10 mouse cellular contexts compared by ENCODE assay signal in genomic region chr15:80697564-80697963, GRCm38 (mm10). TPM values are rescaled to one million over a fixed set of nuclear protein-coding genes. Genes with fewer than 3 reads are reported as not detected.
A peak's percentile ranks its signal among the peaks of the same experiment; 100 is the strongest.
DNase-seq lines count a peak whose midpoint lies in the region; ATAC-seq and TF ChIP-seq lines count a peak whose summit lies in the region.
"Had no signal": no experiment of that assay in that cellular context is flagged by ENCODE, and none has a peak within 500 bp of the region (broad histone marks: within the 10 kb centered on the region; RNA-seq: fewer than 3 reads in every experiment).

No protein-coding gene starts in this region.

- H3K27ac ChIP-seq in kidney, embryonic 16.5 days (ENCODE audit: low read length) = peak overlapping the region; percentile 8; the same call in 1 of the 2 replicates
- H3K27ac ChIP-seq in bone marrow, adult 2 months (ENCODE audit: control insufficient read depth, insufficient read depth, low read depth, low read length, poor library complexity) = peak overlapping the region; percentile 5; the same call in 1 of the 2 replicates
- peak overlapping the region; percentile 29; the same call in 1 of the 2 replicates for H3K27ac ChIP-seq in limb, embryonic 13.5 days
- H3K27ac ChIP-seq: stomach, embryonic 15.5 days had no signal

- H3K4me3 ChIP-seq in kidney, embryonic 16.5 days (ENCODE audit: low read length) = no peak overlapping the region
- H3K4me3 ChIP-seq in bone marrow, adult 2 months (replicated peaks; ENCODE audit: control insufficient read depth, low read depth, low read length) = no peak overlapping the region
- H3K4me3 ChIP-seq in limb, embryonic 13.5 days = no peak overlapping the region
- H3K4me3 ChIP-seq: stomach, embryonic 15.5 days had no signal

- H3K9ac ChIP-seq in kidney, embryonic 16.5 days (replicated peaks; ENCODE audit: low read length) = no peak overlapping the region
- peak overlapping the region; percentile 27; the same call in 1 of the 2 replicates for H3K9ac ChIP-seq in limb, embryonic 13.5 days
- H3K9ac ChIP-seq: stomach, embryonic 15.5 days had no signal

- no peaks in the 10 kb centered on the region for H3K36me3 ChIP-seq in kidney, embryonic 16.5 days (ENCODE audit: insufficient read depth, low read length)
- no peaks in the 10 kb centered on the region for H3K36me3 ChIP-seq in limb, embryonic 13.5 days
- H3K36me3 ChIP-seq: stomach, embryonic 15.5 days had no signal

- H3K9me3 ChIP-seq in kidney, embryonic 16.5 days (ENCODE audit: low read length) = no peaks in the 10 kb centered on the region
- H3K9me3 ChIP-seq in limb, embryonic 13.5 days = no peaks in the 10 kb centered on the region
- H3K9me3 ChIP-seq: stomach, embryonic 15.5 days had no signal

- H3K4me1 ChIP-seq in kidney, embryonic 16.5 days (ENCODE audit: insufficient read depth, low read length) = peaks cover 3% of the 10 kb centered on the region; the same call in 1 of the 2 replicates
- peaks cover 4% of the 10 kb centered on the region for H3K4me1 ChIP-seq in bone marrow, adult 2 months (ENCODE audit: control insufficient read depth, insufficient read depth, low read length)
- H3K4me1 ChIP-seq in limb, embryonic 13.5 days = peaks cover 29% of the 10 kb centered on the region

- WGBS in kidney, embryonic 16.5 days = 14% methylated on average over 5 of the region's 5 CpGs
- WGBS in bone marrow, adult 2 months = 1% methylated on average over 5 of the region's 5 CpGs
- 16% methylated on average over 5 of the region's 5 CpGs for WGBS in limb, embryonic 13.5 days

- no peak for DNase-seq in kidney, postnatal 14 days
- peak; percentile 90 for DNase-seq in thymus, postnatal 0 days (ENCODE audit: low spot score)
- DNase-seq in cerebellum, adult 9-11 months = no peak
- DNase-seq in urinary bladder, postnatal 4 days (ENCODE audit: low spot score in 2 of 2) = no peak
- DNase-seq: kidney, adult 11 months; lung, postnatal 14 days had no signal

- no peak for TF ChIP-seq POLR2A in bone marrow, adult 2 months (IDR thresholded peaks at IDR 0.05; ENCODE audit: borderline replicate concordance, control insufficient read depth, low read depth, low read length)

- H3K4me2 ChIP-seq in kidney, embryonic 16.5 days (replicated peaks; ENCODE audit: low read depth, low read length) = no peak overlapping the region
- no peak overlapping the region for H3K4me2 ChIP-seq in limb, embryonic 13.5 days (replicated peaks)
- H3K4me2 ChIP-seq: stomach, embryonic 15.5 days had no signal

- ATAC-seq in kidney, embryonic 16.5 days (ENCODE audit: low FRiP score, low TSS enrichment) = peak; percentile 60; the same call in 1 of the 2 replicates
- 0 out of 2 replicates have a peak, but pooled peaks have one; percentile 60 for ATAC-seq in limb, embryonic 13.5 days (ENCODE audit: low FRiP score, low read depth)

- no peaks in the 10 kb centered on the region for H3K27me3 ChIP-seq in kidney, embryonic 16.5 days (ENCODE audit: insufficient read depth, low read length)
- H3K27me3 ChIP-seq in limb, embryonic 13.5 days = 0 out of 2 replicates have a peak, but pooled peaks cover 3% of the 10 kb centered on the region
- H3K27me3 ChIP-seq: stomach, embryonic 15.5 days had no signal

- no peak for TF ChIP-seq CTCF in bone marrow, adult 2 months (IDR thresholded peaks at IDR 0.05; ENCODE audit: control insufficient read depth, insufficient read depth, low read length)

RNA-seq across cellular contexts. Expression of gene Tnrc6b, which starts 13.5 kb away (rescaled TPM):
- polyA plus RNA-seq in kidney, embryonic 16.5 days (2015; fragmentation: Nextera tagmentation; extraction: Ambion mirVana) = 27.4 and 33.9 TPM in 2 replicates
- 29.2 and 65.3 TPM in 2 replicates for polyA plus RNA-seq in bone marrow, adult 2 months (2011; ENCODE audit: insufficient read depth, insufficient read length, low replicate concordance, missing spikeins)
- 31.9 and 34.7 TPM in 2 replicates for polyA plus RNA-seq in limb, embryonic 13.5 days (2015; fragmentation: Nextera tagmentation; extraction: Ambion mirVana)
- polyA plus RNA-seq in thymus, postnatal 0 days (2015; fragmentation: Nextera tagmentation; extraction: Ambion mirVana) = 16.2 and 23.9 TPM in 2 replicates

RNA-seq across cellular contexts. Expression of gene Fam83f, which starts 25.9 kb away (rescaled TPM):
- 5.4 and 6.3 TPM in 2 replicates for polyA plus RNA-seq in kidney, embryonic 16.5 days (2015; fragmentation: Nextera tagmentation; extraction: Ambion mirVana)
- 0.54 TPM in 1 of 2 replicates, not detected in the other for polyA plus RNA-seq in bone marrow, adult 2 months (2011; ENCODE audit: insufficient read depth, insufficient read length, low replicate concordance, missing spikeins)
- 1.5 and 1.6 TPM in 2 replicates for polyA plus RNA-seq in limb, embryonic 13.5 days (2015; fragmentation: Nextera tagmentation; extraction: Ambion mirVana)
- polyA plus RNA-seq in thymus, postnatal 0 days (2015; fragmentation: Nextera tagmentation; extraction: Ambion mirVana) = 5.1 and 5.4 TPM in 2 replicates
